Mouse (Mus musculus): Measurements from ENCODE around the gene Gm21962. TPM values are rescaled to one million over a fixed set of nuclear protein-coding genes. Genes with fewer than 3 reads are reported as not detected.
A peak's percentile ranks its signal among the peaks of the same experiment; 100 is the strongest.
"Not testable (repeated sequence)": the region's sequence is repeated elsewhere in the genome, so short reads cannot be mapped to it uniquely, and the experiment has no call there.

Gene Gm21962
- total RNA-seq (2014; rRNA removed; ENCODE audit: low replicate concordance) = not detected in 2 replicates
- polyA plus RNA-seq (2015; fragmentation: Nextera tagmentation; extraction: Ambion mirVana) = not detected in 2 replicates

- not testable (repeated sequence) for H3K9me3 ChIP-seq (replicated peaks; ENCODE audit: control insufficient read depth, low read length); H3K36me3 ChIP-seq (replicated peaks; ENCODE audit: control insufficient read depth, insufficient read depth, low read length); H3K4me3 ChIP-seq (ENCODE audit: low read depth, low read length); H3K27me3 ChIP-seq (ENCODE audit: control insufficient read depth, insufficient read depth, low read length); H3K4me1 ChIP-seq (ENCODE audit: control insufficient read depth, insufficient read depth); ATAC-seq (ENCODE audit: insufficient read depth, low read depth); DNase-seq (ENCODE audit: low spot score); H3K27ac ChIP-seq (ENCODE audit: low read depth); H3K9ac ChIP-seq (replicated peaks; ENCODE audit: low read depth, low read length); H3K4me2 ChIP-seq (ENCODE audit: low read depth, low read length)
- no CpG with 5 or more reads among the region's 3 CpGs for WGBS
These were observed at the start of gene Gm21962 for GRCm38 (mm10) chr3:137671224-137671623. TSS of gene Gm21962 (plus strand) at chr3:137671524.

DNA sequence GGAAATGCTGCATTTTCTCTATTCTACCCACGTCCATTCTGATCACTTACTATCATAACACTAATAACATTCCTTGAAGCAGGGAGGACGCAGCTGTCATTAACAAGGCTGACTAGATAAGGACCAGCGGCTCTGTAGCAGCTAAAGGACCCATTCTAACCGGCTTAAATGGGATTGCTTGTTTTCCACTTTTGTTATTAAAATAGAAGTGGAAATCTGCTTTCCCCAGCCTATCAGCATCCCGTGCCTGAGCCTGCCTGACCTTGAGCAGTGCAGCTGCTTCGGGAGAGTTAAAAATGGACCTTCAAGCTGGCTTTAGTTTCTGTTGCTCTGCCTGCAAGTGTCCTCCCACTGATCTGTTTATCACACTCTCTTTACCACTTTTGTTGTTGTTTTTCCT is 49.2 kb upstream of the Gm21962 start:
- H3K27me3 ChIP-seq (ENCODE audit: control insufficient read depth, insufficient read depth, low read length) = no peaks in the 10 kb centered on the region

GRCm38 (mm10) chr3:137622895-137623580 is 48.3 kb upstream of the Gm21962 start:
- no peak for DNase-seq (ENCODE audit: low spot score)
- 45% methylated on average over 14 of the region's 14 CpGs for WGBS
- no peak overlapping the region for H3K27ac ChIP-seq (ENCODE audit: low read depth)
- peak overlapping the region; percentile 85 for H3K4me2 ChIP-seq (ENCODE audit: low read depth, low read length)
- H3K27me3 ChIP-seq (ENCODE audit: control insufficient read depth, insufficient read depth, low read length) = no peaks in the 10 kb centered on the region
- H3K4me1 ChIP-seq (ENCODE audit: control insufficient read depth, insufficient read depth) = peaks cover 11% of the 10 kb centered on the region; the same call in 1 of the 2 replicates
- no peaks in the 10 kb centered on the region for H3K36me3 ChIP-seq (replicated peaks; ENCODE audit: control insufficient read depth, insufficient read depth, low read length)
- ATAC-seq (ENCODE audit: insufficient read depth, low read depth) = no peak
- H3K9ac ChIP-seq (replicated peaks; ENCODE audit: low read depth, low read length) = peak overlapping the region; percentile 29; the same call in 1 of the 2 replicates
- H3K4me3 ChIP-seq (ENCODE audit: low read depth, low read length) = peak overlapping the region; percentile 57
- no peaks in the 10 kb centered on the region for H3K9me3 ChIP-seq (replicated peaks; ENCODE audit: control insufficient read depth, low read length)
- no peak for TF ChIP-seq EP300 (IDR thresholded peaks at IDR 0.05; ENCODE audit: low read depth)
- no peak for TF ChIP-seq CTCF (IDR thresholded peaks at IDR 0.05; ENCODE audit: low read depth)

More for the DNA sequence above, 49.2 kb upstream of the Gm21962 start:
- Histone ChIP-seq H3K9me3 (replicated peaks; ENCODE audit: control insufficient read depth, low read length) (no peaks in the 10 kb centered on the region), H3K4me2 (ENCODE audit: low read depth, low read length) (0 out of 2 replicates have a peak overlapping the region, but pooled peaks have one; percentile 9), H3K36me3 (replicated peaks; ENCODE audit: control insufficient read depth, insufficient read depth, low read length) (no peaks in the 10 kb centered on the region), H3K4me1 (ENCODE audit: control insufficient read depth, insufficient read depth) (peaks cover 11% of the 10 kb centered on the region; the same call in 1 of the 2 replicates), H3K9ac (replicated peaks; ENCODE audit: low read depth, low read length) (no peak overlapping the region), H3K4me3 (ENCODE audit: low read depth, low read length) (no peak overlapping the region), H3K27ac (ENCODE audit: low read depth) (no peak overlapping the region)
- TF ChIP-seq CTCF (IDR thresholded peaks at IDR 0.05; ENCODE audit: low read depth) (no peak), EP300 (IDR thresholded peaks at IDR 0.05; ENCODE audit: low read depth) (no peak)
- 7% methylated on average over 6 of the region's 6 CpGs for WGBS
- ATAC-seq (ENCODE audit: insufficient read depth, low read depth) (no peak), DNase-seq (ENCODE audit: low spot score) (no peak)

GRCm38 (mm10) chr3:137623581-137624362 is 47.6 kb upstream of the Gm21962 start:
- no peaks in the 10 kb centered on the region for H3K27me3 ChIP-seq (ENCODE audit: control insufficient read depth, insufficient read depth, low read length)
- ATAC-seq (ENCODE audit: insufficient read depth, low read depth) (peak; percentile 89), DNase-seq (ENCODE audit: low spot score) (peak; percentile 17)
- H3K4me3 ChIP-seq (ENCODE audit: low read depth, low read length) = peak overlapping the region; percentile 57
- TF ChIP-seq EP300 (IDR thresholded peaks at IDR 0.05; ENCODE audit: low read depth) (no peak), CTCF (IDR thresholded peaks at IDR 0.05; ENCODE audit: low read depth) (no peak)
- peak overlapping the region; percentile 85 for H3K4me2 ChIP-seq (ENCODE audit: low read depth, low read length)
- H3K27ac ChIP-seq (ENCODE audit: low read depth) = no peak overlapping the region
- under 1% methylated on average over 47 of the region's 47 CpGs for WGBS
- peak overlapping the region; percentile 29 for H3K9ac ChIP-seq (replicated peaks; ENCODE audit: low read depth, low read length)
- H3K4me1 ChIP-seq (ENCODE audit: control insufficient read depth, insufficient read depth) = peaks cover 11% of the 10 kb centered on the region; the same call in 1 of the 2 replicates
- no peaks in the 10 kb centered on the region for H3K9me3 ChIP-seq (replicated peaks; ENCODE audit: control insufficient read depth, low read length)
- no peaks in the 10 kb centered on the region for H3K36me3 ChIP-seq (replicated peaks; ENCODE audit: control insufficient read depth, insufficient read depth, low read length)

- Histone ChIP-seq H3K9ac (replicated peaks; ENCODE audit: low read depth, low read length) (no peak overlapping the region), H3K4me1 (ENCODE audit: control insufficient read depth, insufficient read depth) (peaks cover 11% of the 10 kb centered on the region; the same call in 1 of the 2 replicates), H3K27ac (ENCODE audit: low read depth) (no peak overlapping the region), H3K4me2 (ENCODE audit: low read depth, low read length) (no peak overlapping the region), H3K27me3 (ENCODE audit: control insufficient read depth, insufficient read depth, low read length) (no peaks in the 10 kb centered on the region), H3K4me3 (ENCODE audit: low read depth, low read length) (no peak overlapping the region), H3K9me3 (replicated peaks; ENCODE audit: control insufficient read depth, low read length) (no peaks in the 10 kb centered on the region), H3K36me3 (replicated peaks; ENCODE audit: control insufficient read depth, insufficient read depth, low read length) (no peaks in the 10 kb centered on the region)
- WGBS = 56% methylated on average over 5 of the region's 5 CpGs
- no peak for TF ChIP-seq EP300 (IDR thresholded peaks at IDR 0.05; ENCODE audit: low read depth)
- TF ChIP-seq CTCF (IDR thresholded peaks at IDR 0.05; ENCODE audit: low read depth) = no peak
- DNase-seq (ENCODE audit: low spot score) (no peak), ATAC-seq (ENCODE audit: insufficient read depth, low read depth) (no peak)
These were observed 46.3 kb upstream of the Gm21962 start for GRCm38 (mm10) chr3:137625054-137625453.

Measured in heart, postnatal 0 days (tissue).